8 mouse cellular contexts compared by ENCODE assay signal in genomic region chr7:80115224-80115590, GRCm38 (mm10). TPM values are rescaled to one million over a fixed set of nuclear protein-coding genes. Genes with fewer than 3 reads are reported as not detected.
A peak's percentile ranks its signal among the peaks of the same experiment; 100 is the strongest.
DNase-seq lines count a peak whose midpoint lies in the region; ATAC-seq lines count a peak whose summit lies in the region.

Gene Idh2 (minus strand): TSS chr7:80115392.

- peak within 1 kb of the TSS; percentile 99 for H3K9ac ChIP-seq in heart, embryonic 13.5 days
- peak within 1 kb of the TSS; percentile 89 for H3K9ac ChIP-seq in liver, embryonic 12.5 days
- peak within 1 kb of the TSS; percentile 97 for H3K9ac ChIP-seq in stomach, embryonic 15.5 days

- peak; percentile 99 for ATAC-seq in erythroid progenitor cell, adult 5-6 weeks (replicated peaks; ENCODE audit: low FRiP score, poor library complexity, severe bottlenecking)
- ATAC-seq in heart, embryonic 13.5 days (ENCODE audit: extremely low read depth, insufficient number of reproducible peaks, low FRiP score, low TSS enrichment): peak; percentile 90
- peak; percentile 97 for ATAC-seq in liver, embryonic 12.5 days
- ATAC-seq in stomach, embryonic 15.5 days (ENCODE audit: insufficient read depth, low FRiP score, low read depth): peak; percentile 97

- peak within 1 kb of the TSS; percentile 100 for H3K27ac ChIP-seq in heart, embryonic 13.5 days (replicated peaks)
- peak within 1 kb of the TSS; percentile 76 for H3K27ac ChIP-seq in liver, embryonic 12.5 days
- H3K27ac ChIP-seq in stomach, embryonic 15.5 days: peak within 1 kb of the TSS; percentile 95

- WGBS in heart, embryonic 13.5 days: under 1% methylated on average over 29 of the region's 29 CpGs
- WGBS in liver, embryonic 12.5 days (ENCODE audit: insufficient replicate concordance): under 1% methylated on average over 29 of the region's 29 CpGs
- WGBS in stomach, embryonic 15.5 days: under 1% methylated on average over 29 of the region's 29 CpGs

- peaks cover 16% of the 10 kb centered on the region for H3K36me3 ChIP-seq in heart, embryonic 13.5 days
- peaks cover 5% of the 10 kb centered on the region for H3K36me3 ChIP-seq in liver, embryonic 12.5 days
- no peaks in the 10 kb centered on the region for H3K36me3 ChIP-seq in stomach, embryonic 15.5 days

- peak; percentile 85 for DNase-seq in CD4-positive helper T cell, adult 2 months (ENCODE audit: low read depth, low spot score)
- DNase-seq in brain, embryonic 18.5 days (ENCODE audit: low read depth, low spot score): peak; percentile 80
- DNase-seq in kidney, postnatal 10 days: peak; percentile 96
- DNase-seq in natural killer cell, adult 2 months (ENCODE audit: low spot score in 2 of 2): peak; percentile 61 to 69

- peak within 1 kb of the TSS; percentile 84 for H3K4me2 ChIP-seq in heart, embryonic 13.5 days
- peak within 1 kb of the TSS; percentile 100 for H3K4me2 ChIP-seq in liver, embryonic 12.5 days
- H3K4me2 ChIP-seq in stomach, embryonic 15.5 days: peak within 1 kb of the TSS; percentile 84

- peak within 1 kb of the TSS; percentile 98 for H3K4me3 ChIP-seq in heart, embryonic 13.5 days
- peak within 1 kb of the TSS; percentile 84 for H3K4me3 ChIP-seq in liver, embryonic 12.5 days
- H3K4me3 ChIP-seq in stomach, embryonic 15.5 days (replicated peaks): peak within 1 kb of the TSS; percentile 87

- H3K27me3 ChIP-seq in heart, embryonic 13.5 days (replicated peaks): no peaks in the 10 kb centered on the region
- no peaks in the 10 kb centered on the region for H3K27me3 ChIP-seq in liver, embryonic 12.5 days (replicated peaks)
- H3K27me3 ChIP-seq in stomach, embryonic 15.5 days (replicated peaks): no peaks in the 10 kb centered on the region

- H3K4me1 ChIP-seq in heart, embryonic 13.5 days: peaks cover 84% of the 10 kb centered on the region
- H3K4me1 ChIP-seq in liver, embryonic 12.5 days: peaks cover 61% of the 10 kb centered on the region
- H3K4me1 ChIP-seq in stomach, embryonic 15.5 days: peaks cover 41% of the 10 kb centered on the region

- H3K9me3 ChIP-seq in heart, embryonic 13.5 days: no peaks in the 10 kb centered on the region
- H3K9me3 ChIP-seq in liver, embryonic 12.5 days (replicated peaks): no peaks in the 10 kb centered on the region
- no peaks in the 10 kb centered on the region for H3K9me3 ChIP-seq in stomach, embryonic 15.5 days

RNA-seq across cellular contexts. Expression of gene Idh2, which starts in this region (rescaled TPM):
- total RNA-seq in erythroid progenitor cell, adult 5-6 weeks (2015; ENCODE audit: low replicate concordance): 11.7 and 45.8 TPM in 2 replicates
- total RNA-seq in erythroid progenitor cell, adult 5-6 weeks (2017; ENCODE audit: low replicate concordance): 14.7 and 16.7 TPM in 2 replicates
- polyA plus RNA-seq in heart, embryonic 13.5 days (2015; fragmentation: Nextera tagmentation; extraction: Ambion mirVana): 1,911 and 2,152 TPM in 2 replicates
- polyA plus RNA-seq in liver, embryonic 12.5 days (2016; fragmentation: Nextera tagmentation; extraction: Ambion mirVana): 158 and 160 TPM in 2 replicates
- polyA plus RNA-seq in stomach, embryonic 15.5 days (2015; fragmentation: Nextera tagmentation; extraction: Ambion mirVana): 595 and 631 TPM in 2 replicates

Comparison
In these comparisons a context has a peak if more than half of its experiments do, and no peak if none do; other contexts are left out.
1. Peak in every context shown above with its lines: DNase-seq, ATAC-seq, H3K4me3 ChIP-seq and H3K27ac ChIP-seq.